Mouse (Mus musculus) left cerebral cortex, adult 11 months (tissue): ENCODE measurements around the gene 1700022I11Rik.
A peak's percentile ranks its signal among the peaks of the same experiment; 100 is the strongest.

ENCODE experiments used
- DNase-seq: peaks from one replicate; pipeline ENCODE4 v3.0.0; 2022; ENCODE audit warnings: low spot score

The 1700022I11Rik gene

DNA sequence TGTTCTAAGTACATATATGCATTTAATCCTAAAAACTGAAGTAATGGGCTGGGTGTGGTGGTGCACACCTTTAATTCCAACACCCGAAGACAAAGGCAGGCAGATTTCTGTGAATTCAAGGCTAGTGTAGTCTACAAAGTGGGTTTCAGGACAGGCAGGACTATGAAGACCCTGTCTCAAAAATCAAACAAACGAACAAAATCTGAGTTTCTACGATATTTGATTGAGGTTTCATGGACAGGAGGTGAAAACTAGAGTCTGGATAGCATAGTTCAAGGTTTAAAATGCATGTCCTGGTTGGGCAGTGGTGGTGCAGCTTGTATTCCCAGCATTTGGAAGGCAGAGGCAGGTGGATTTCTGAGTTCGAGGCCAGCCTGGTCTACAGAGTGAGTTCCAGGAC, at the start of gene 1700022I11Rik:
TSS of gene 1700022I11Rik (plus strand) at position 301 of the 400 bp plus-strand sequence.
- no peak for DNase-seq

DNA sequence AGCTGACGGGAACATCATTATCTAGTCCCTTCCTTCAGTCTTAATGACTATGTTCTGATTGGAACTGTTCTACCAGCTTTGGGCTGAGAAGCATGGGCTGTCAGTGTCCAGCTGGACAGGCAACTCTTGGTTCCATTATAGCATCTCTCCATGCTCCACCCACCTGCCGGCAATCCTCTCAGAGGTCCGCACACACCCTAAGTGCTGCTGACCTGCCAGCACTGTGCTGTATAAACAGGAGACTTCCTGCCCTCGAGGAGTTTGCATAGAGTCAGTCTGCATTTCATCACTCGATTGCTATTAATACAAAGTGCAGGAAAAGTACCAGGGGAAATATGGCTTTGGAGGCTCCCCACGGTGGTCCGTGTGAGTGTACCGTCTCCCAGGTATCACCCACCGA, 48.7 kb upstream of the 1700022I11Rik start:
- DNase-seq = no peak

DNA sequence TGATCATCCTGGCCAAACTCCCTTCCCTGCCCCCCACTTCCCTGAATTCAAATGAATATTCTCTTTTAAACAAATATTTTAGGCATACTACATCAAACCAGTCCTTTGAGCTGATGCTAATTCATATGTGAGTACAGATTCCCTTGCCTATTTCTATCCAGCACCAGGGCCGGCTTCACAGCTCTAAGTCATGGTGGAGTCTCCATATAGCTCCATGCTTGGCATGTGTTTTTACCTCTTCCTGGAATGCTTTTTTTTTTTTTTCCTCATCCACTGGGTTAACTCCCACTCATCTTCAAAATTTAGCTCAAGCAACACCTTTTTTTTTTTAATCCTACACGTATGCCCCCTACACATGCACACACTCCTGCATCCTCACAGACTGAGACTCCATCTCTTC, 47.9 kb upstream of the 1700022I11Rik start:
- DNase-seq = no peak

DNA sequence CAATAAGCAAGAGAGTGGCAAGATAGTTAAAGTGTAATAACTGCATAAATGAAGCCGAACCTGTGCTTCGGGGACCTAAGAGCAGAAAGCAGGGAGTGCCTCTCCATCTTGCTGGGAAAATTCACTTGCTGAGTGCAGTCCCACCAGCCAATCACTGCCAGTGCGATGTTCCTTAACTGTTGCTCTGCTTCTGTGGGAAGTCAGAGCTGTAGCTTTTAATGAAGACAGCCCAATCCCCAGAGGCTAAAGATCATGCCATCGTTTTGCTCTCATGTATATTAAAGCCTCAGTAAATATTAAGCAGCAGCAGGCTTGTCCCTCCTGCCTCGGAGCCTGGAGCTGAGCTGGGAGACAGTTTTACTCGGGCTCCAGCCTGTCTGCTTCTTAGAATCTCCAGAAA, 47.3 kb upstream of the 1700022I11Rik start:
- DNase-seq = no peak

DNA sequence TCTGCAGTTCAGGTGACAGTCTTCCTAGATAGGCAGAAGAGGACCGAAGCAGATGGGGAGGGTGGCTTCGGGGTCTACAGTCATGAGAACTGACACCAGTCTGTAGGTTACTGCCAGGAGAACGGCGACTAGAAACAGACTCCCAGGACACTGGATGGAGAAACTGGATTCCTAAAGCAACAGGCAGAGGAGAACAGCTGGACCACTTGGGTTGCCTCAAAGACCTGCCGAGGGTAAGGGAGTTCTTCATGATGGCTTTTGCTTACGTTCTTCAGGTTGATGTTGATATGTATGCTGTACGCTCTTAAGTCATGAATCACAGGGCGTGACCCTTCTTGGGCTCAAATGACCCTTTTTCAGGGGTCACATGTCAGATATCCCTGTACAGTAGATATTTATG, 46.9 kb upstream of the 1700022I11Rik start:
- no peak for DNase-seq

DNA sequence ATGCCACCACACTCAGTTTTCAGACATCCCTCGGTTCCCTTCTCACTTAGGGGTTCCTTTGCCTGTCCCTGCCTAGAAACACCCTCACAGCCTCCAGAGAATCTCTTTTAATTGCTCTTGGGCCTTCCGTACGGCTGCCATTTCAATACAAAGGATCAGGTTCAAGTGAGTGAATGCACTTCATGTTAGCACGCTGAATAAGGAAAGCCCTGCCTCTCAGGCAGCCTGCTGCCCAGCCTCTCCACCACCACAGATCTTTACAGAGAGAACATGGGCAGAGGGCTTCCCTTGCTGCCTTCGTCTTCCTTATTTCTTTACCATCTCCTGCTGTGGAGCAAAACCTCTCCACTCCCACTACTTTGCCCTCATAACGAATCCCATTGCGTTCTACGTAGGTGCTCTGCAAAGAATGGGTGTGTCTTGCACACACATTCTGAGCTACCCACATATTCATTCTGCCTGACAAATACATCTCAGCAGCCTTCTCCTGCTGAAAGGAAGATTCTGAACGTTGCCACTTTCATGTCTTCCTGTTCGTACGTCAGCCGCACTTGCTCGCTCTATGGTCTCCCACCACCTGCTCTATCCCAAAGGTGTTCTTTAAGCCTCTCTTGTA, 45.2 kb upstream of the 1700022I11Rik start:
- no peak for DNase-seq

DNA sequence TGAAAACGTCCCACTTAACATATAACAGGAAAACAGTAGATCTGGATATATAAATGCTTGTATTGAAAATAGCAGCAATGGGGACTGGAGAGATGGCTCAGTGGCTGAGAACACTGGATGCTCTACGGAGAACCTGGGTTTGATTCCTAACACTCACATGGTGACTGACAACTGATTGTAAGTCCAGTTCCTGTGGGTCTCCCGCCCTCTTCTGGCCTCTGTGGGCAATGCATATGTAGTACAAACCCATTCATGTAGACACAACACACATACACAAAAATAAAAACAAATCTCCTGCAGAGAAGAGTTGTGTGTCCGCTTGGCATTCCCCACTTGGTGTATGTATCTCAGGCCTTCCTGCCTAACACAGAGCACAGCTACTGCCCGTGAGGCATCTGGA, 41.2 kb upstream of the 1700022I11Rik start:
- DNase-seq = no peak

DNA sequence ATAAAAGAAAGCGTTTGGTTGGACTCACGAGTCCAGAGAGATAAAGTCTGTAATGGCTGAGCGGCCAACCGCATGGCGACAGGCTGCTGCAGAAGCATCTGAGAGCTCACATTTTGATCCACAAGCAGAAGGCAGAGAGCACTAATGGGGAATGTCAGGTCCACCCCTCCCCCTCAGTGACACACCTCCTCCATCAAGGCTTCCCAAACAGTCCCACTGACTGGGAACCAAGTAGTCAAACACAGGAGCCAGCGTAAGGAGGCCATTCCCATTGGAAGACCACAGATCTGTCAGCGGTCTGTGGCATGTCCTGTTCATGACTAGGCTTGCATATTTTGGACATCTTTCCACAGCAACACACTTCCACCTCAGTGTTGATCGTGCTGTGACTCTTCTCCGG, 40.5 kb upstream of the 1700022I11Rik start:
- no peak for DNase-seq

DNA sequence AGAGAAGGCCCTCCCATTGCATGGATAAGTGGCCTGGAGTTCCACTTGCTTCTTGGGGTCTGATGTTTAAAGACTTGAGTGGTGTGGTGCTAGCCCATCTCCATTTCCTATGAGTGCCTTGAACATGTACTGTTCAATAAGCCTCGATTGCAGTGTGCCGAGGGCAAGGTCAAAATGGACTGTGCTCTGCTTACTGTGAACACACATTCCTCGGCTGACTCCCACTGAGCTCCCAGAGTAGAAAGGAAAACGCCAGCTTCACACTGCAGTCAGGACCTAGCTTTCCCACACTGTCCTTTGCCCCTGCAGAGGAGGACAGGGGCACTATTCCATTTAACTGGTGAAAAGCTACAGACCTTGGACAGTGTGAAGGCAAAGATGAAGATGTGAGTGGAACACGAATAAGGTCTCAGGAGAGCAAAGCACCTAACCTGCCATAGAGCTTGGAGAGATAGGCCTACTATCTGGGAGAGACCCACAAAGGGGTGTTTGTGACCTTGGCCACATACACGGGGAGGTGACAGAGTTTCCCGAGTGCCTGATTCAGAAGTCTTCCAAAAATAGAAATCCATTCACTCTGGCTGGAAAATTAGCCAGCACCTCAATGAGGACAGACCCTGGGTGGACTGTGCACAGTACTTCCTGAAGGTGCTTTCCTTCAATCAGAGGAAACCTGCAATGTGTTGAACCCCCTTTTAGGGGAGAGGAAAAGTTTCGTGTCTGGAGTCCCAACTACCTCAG, 37.0 kb upstream of the 1700022I11Rik start:
- no peak for DNase-seq

DNA sequence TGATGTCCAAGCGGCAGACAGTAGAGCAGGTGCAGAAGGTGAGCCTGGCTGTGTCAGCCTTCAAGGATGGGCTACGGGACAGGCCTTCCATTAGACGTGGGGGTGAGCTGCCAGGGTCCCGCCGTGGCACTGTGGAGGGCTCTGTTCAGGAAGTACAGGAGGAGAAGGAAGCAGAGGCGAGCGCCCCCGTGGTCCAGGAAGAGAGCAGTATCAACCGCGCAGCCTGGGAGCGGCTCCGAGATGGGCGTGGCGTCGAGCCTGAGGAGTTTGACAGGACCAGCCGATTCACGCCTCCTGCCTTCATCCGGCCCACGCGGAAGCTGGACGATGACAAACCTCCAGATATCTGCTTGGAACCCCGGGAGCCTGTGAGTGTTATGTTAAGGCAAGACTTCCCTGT, 35.8 kb upstream of the 1700022I11Rik start:
- no peak for DNase-seq

DNA sequence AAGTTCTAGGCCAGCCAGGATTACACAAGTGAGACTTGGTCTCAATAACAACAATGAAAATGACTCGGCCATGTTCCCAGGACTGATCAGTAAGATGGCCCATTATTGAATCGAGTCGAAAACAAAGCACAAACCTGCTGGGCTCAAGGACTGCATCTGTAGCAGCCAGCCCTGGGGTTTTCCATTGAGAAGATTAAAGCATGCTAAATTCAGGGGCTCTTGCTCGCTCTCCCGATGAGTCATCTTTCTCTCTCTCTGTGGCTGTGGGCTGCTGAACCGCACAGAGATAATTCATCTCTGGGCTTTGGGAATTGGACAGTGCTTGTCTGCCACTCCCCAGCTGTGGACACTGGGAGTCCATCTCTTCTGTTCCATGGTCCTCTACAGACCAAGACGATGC, 28.0 kb upstream of the 1700022I11Rik start:
- no peak for DNase-seq

DNA sequence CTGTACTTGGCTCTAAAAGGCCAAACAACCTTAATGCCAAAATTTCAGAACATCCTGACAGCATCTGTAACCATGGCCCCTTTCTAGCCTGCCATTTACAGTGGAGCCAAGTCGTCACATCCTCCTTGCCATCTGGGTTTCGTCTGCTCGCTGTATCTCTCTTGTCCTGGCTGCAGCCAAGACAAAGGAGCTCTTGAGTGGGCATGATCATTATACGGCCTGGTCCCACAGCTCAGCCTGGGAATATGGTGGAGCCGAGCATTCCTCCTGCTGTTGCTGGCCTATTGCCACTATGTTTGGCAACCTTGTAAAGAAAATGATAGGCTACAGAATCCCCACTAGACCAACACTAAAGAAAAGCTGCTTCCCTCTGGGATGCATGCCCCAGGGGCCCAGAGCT, 26.1 kb upstream of the 1700022I11Rik start:
- no peak for DNase-seq

DNA sequence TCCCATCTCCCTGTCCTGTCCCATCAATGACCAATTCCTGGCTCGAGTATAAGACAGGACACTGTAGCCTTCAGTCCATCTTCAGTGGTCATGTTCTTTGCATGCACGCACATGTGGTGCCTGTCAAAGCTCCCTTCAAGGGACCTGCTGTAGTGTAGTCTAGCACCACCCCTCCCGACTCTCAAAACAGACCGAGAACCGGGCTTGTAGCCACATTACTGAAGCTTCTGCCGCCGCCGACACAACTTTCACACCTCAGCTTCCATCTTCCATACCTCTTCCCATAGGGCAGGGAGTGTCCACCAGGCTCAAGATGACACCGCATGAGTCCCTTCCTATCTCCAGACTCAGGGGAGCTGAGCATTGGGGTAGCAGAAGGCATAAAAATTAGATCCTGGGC, 25.2 kb upstream of the 1700022I11Rik start:
- no peak for DNase-seq

DNA sequence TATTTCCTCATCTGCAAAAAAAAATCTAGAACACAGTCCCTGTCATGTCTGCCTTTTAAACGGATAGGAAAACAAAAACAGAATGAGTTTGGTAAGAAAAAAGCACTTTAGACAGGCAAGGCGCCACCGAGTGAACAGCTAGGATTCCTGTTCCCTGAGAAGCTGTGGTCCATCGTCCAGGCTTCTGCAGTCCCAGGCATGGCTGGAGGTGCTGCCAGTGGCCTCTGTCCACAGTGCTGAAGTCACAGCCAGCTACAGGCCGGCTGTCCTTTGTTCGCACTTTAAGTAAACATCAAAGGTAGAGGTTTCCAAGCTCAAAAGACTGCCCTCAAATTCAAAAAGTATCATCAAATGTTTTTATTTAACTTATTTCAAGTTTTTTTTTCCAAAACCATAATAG, 24.4 kb upstream of the 1700022I11Rik start:
- DNase-seq = no peak

DNA sequence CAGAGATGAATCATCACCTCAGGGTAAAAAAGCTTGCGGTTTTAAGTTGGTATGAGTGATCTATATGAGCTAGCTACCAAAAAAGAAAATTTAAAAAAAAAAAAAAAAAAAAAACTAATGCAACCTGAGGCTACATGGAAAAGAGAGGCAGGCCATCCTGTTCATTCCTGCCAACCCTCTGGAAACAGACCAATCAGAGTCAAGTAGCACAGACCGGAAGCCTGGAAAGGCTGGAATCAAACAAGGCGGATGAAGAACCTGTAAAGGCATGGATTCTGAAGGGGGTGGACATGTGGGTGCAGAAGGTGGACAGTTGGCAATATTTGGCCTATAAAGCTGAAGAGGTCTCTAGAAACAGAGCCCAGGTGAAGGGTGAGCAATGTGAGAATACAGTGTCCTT, 24.0 kb upstream of the 1700022I11Rik start:
- no peak for DNase-seq

DNA sequence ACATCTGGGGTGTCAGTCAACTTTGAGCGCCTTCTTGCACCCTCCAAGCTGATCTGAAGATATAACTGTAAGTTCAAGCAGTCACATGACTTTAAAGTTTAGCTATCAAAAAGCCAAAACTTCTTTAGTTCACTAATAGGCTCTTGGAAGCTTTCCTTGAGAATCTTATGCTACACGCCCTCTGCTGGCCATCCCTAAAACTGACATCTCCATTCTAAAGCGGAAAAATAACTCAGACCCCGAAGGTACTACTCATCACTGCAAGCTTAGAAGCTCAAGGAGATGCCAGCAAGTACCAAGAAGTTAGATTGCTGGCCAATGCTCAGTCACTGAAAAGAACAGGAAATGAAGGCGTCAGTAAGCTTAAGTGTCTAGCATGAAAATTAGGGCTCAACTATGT, 23.5 kb upstream of the 1700022I11Rik start:
- peak; percentile 74 for DNase-seq

DNA sequence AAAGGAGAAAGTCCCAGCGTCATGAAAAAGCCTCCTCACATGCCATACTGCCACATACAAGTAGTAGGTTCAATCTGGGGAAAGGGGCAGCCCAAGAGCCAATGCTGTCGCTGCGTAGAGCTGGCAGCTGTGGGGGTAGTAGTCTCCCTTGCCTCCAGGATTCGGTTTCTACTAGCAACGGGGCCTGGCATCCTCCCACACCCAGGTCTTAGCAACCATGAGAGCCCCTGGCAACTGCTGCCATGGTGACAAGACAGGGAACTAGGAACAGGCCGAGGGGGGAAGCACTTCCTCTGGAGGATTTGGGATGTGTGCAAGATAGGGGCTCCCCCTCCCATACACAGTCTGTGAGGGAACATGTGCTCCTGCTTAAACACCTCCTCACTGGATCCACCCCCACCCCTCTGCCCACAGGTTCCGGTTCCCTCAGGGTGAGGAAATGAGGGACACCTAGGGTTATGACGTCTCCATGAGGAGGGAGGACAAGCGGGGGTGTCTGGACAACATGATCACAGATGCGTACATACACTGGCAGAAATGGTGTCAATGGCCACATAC, 22.6 kb upstream of the 1700022I11Rik start:
- peak; percentile 92 for DNase-seq

DNA sequence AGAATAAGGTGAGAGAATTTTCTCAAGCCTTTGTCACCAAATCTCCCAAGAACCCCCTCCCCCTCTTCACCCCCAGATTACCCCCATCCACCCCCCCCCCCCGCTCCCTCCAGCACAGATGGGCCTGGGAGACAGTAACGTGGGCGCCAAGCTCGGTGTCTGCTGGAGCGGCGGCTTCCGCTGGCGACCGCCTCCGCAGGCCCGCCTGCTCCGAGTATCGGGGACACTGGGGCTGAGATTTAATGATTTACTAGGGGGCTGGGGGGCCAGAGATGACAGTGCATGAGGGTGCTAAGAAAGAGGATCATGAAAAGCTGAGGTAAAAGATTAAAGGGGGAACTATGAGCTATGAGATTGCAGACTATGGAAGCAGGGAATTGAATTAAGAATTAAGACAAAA, 20.9 kb upstream of the 1700022I11Rik start:
- DNase-seq = no peak

DNA sequence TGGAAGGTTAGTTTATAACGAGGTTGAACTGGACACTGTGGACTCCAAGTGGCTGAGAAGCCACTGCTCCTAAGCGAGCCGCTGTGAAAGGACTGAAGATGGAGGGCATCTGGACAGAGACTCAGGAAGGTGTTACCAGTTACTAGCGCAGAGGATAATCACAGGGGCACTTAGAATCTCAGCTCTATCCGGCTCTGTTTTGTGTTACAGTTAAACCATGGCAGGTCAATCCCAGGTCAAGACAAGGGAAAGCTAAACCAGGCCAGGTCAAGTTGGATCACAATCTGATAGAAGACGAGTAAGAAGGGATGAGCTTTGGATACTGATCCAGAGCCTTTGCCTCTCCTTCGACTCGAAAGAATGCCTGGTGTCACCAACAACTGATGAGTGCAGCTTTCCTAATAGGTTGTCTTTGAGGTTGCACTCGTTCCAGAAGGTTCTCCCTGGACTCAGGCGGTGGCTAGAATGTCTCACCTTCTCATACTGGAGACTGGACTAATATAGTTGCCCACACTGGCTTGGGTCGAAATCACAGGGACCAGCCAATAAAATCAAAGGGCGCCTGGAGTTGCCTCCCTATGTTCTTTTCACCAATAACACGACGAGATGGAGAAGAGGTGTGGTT, 20.2 kb upstream of the 1700022I11Rik start:
- DNase-seq = no peak

DNA sequence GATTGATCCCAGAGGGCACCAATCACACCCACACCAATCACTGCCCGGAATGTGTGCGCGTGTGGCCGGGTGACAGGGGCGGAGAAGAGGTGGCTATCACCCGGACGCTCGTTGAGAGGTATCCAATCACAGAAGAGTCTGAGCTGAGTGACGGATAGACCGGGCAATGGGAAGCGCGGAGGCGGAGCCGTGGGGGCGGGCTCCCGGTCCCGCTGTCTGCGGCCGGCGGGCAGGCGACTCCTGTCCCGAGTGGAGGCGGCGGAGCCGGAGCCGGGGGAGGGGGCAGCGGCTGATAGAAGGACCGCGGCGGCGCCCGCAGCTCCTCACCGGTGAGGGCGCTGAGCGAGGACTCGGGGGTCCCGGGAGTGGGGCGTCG, 19.7 kb upstream of the 1700022I11Rik start, which contains the start of gene Dnajb5:
TSS of gene Dnajb5 (plus strand) at position 139 of the 376 bp plus-strand sequence.
- DNase-seq = peak; percentile 99

DNA sequence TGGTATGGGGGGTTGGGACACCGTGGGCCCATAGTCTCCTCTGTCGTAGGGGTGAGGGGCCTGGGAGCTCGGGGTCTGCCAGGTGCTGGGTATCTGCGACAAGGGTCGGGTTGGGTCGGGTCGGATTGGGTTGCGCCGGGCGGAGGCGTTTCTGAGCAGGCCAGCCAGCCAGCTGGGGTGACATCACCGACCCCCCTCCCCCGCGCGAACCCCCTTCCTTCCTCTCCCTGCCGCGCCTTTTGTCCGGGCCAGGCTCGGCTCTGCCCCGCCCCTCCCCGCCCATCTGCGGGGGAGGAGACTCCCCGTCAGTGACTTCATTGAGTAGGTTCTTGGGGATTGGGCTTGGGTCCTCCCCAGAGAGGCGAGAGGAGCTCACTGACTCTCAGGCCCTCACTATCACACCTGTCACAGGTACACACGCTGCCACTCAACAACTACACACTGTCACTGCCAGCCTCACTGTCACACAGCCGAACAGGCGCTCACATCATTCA, 19.3 kb upstream of the 1700022I11Rik start:
- DNase-seq = peak; percentile 74

DNA sequence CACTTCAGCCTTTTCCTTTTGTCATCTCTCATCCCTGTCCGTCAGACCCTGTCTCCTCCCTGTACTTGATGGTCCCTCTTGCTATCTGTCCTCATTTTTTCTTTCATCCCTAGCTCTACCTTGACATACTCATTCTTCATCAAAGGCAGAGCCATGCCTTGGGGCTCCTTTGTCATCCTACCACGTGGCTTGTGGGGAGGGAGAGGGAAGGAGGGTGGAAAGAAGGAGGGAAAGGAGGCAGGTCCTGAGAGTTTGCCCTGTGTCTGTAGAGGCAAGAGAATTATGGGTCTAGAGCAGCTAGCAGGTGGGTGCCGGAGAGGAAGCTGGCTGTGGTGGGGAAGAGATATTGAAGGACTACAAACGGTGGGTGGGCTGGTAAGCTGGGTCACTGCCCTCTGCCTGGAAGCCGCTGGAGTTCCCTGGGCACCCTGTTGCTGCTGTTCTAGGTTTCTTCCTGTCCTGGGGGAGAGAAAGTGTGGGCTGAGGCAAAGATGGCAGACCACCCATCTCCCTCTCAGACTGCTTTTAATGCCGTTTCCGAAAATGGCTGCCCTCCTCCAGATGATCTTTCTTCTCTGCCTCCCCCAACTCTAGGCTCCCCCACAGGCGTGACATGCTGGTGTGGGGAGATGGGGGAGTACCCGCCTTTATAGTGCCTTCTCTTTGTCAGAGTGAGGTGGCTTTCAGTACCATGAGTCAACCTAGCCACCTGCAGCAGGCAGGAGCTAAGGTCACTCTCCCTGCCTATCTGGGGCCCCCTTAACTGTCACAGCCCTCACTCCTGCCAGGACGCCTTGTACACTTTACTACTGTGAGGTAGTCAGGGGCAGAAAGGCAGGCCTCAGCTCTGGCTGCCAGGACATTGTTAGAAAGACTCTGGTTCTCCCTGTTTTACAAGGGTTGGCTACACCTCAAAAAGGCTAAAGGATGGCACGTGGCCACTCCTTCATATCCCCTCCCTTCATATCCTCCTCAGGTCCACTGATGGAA, 17.9 kb upstream of the 1700022I11Rik start:
- DNase-seq = no peak
